Mouse (Mus musculus) ovary, postnatal 14 days (tissue): ENCODE data around the gene Mast3.

Experiments
- DNase-seq: peaks from one replicate; pipeline ENCODE4 v3.0.0; 2022; ENCODE audit warnings: low spot score

Gene Mast3

DNA sequence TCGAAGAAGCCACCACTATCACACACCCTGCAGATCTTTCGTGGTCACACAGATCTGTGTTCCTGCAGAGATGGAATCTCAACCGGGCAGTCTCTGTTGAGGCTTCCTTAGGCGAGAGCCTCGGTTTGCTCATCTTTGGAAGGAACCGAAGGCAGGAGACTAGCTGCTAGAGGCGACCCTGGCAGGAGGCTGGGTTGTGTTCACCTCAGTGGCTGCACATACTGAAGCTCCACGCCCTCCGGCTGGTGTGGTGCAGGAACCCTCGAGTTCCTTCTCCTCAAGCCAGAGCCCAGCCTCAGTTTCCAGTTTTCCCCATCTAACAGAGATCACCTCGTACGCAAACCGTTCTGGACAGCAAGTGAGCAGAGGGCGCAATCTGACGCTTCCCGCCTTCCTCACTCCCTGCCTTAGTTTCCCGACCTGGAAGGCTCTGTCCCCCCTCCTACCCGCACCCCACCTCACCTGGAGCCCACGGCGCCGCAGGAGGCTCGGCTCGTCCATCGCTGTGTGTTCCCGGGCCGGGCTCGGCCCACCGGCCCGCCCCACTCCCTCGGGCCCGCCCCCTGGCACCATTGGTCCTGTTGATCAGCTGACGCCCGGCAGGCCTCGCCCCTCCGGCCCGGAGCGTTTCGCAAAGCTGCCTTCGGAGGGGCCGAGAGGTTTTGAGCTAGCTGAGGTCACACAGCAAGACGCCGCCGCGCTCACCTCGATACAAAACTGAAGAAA, at the start of gene Mast3:
TSS of gene Mast3 (minus strand) at position 574 of the 726 bp plus-strand sequence.
- DNase-seq, result peak; percentile 76

- DNase-seq, result no peak
These were observed 49.0 kb upstream of the Mast3 start for GRCm38 (mm10) chr8:70853863-70854262.

DNA sequence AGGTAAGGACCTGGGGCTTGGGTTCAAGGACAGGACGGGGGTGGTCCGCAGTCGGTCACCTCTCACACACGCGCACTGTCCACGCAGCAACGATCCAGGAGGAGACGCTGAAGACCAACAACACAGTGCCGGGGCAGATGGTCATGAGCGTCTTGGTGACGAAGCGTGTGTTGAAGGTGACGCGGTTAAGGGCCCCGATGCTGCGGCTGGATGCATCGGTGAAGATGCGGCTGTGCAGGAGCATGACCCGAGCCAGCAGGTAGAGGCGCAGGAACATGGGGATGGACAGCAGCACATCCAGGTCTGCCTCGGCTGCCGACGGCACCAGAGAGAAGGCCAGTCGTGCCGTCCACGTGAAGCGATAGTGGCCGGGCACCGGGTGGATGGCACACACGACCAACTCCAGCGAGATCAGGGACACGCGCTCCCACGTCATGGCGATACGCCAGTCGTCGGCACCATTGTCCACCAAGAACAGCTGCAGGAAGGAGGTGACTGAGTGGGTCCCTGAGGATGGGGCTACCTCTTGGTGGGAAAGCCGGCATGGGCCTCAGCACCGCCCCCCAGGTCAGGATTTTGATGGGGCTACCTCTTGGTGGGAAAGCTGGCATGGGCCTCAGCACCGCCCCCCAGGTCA, 47.9 kb upstream of the Mast3 start:
- no peak for DNase-seq

GRCm38 (mm10) chr8:70851837-70852236, 47.0 kb upstream of the Mast3 start:
- DNase-seq, result no peak

DNA sequence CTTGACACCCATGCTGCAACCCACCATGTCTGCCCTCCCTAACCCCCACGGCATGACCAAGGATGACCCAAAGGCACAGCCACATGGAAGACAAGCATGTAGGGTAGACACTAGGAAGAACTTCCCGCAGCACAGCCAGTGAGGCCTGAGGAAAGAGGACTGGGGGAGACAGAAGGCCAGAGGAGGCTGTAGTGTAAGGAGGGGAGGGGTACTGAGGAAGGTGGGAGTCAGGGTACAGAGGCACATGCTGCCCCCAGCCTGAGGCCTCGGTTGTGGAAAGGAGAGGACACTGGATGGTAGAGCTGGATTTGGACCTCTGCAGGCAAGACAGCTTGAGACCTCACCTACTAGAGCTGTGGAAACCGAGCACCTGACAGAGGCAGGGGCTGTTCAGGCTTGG, 46.1 kb upstream of the Mast3 start:
- no peak for DNase-seq

- no peak for DNase-seq
These were observed 45.4 kb upstream of the Mast3 start for GRCm38 (mm10) chr8:70850132-70850845.

DNA sequence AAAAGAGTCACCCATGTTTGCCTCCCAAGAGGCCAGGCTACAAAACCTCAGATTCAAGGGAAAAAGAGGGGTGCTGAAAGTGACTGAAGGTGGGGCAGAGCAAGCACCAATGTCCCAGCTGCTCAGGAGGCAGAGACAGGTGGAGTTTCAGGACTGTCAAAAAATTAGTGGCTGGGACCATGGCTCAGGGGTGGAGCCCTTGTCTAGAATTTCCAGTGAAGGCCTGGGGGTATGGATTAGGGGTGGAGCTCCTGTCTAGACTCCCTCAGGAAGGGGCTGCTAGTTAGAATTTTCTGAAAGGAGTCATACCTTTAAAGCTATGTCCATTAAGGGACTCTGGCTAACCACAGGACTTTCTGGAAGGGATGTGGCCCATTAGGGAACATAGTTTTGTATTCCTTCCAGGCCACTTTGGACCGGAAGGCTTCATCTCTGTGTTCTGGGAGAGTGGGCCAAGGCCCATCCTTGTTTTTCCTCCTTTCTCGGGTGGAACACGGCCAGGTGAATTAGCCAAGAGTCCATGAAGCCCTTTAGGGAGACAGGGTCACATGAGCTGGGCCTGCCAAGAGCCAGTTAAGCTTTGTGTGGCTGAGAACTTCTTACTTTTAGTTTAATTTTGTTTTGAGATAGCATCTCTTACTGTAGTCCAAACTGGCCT, 44.6 kb upstream of the Mast3 start:
- no peak for DNase-seq

- no peak for DNase-seq
These were observed 41.7 kb upstream of the Mast3 start for GRCm38 (mm10) chr8:70846371-70847154.

- no peak for DNase-seq
These were observed 40.3 kb upstream of the Mast3 start for GRCm38 (mm10) chr8:70845108-70845507.

DNA sequence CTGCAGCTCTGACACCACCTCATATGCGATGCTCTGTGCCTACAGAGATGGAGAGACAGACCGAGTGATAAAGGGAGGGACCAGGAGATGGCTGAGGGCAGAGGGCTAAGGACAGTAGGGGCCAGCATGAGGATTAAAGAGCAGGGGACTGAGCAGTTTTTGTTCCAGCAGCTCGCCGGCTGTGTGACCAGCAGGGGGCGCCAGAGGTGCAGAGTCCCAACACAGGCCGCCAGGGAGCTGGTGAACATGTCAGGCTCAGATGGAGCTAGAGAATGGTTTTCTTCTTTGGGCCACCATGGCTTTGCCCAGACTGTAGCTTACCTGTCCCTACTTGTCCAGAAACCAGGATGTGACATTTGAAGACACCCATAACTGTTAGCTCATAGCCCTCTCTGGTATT, 39.7 kb upstream of the Mast3 start:
- peak; percentile 94 for DNase-seq

DNA sequence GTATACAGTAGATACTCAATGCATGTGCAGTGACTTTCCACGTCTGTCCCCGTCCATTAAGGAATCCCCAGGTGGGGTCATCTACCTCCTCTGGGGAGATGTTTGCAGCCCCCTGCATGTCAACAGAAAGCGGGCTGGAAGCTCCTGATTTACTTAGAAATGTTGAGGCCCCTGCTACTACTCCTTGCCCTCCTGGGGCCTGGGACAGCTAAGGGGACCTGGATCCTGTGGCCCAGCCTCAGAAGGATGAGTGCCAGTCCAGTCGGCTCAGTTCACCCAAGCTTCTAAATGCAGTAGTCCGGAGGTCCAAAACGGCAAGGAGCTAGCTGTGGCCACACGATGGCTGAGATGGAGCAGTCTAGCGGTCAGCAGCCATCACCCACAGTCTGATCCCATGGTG, 39.1 kb upstream of the Mast3 start:
- DNase-seq, result no peak

DNA sequence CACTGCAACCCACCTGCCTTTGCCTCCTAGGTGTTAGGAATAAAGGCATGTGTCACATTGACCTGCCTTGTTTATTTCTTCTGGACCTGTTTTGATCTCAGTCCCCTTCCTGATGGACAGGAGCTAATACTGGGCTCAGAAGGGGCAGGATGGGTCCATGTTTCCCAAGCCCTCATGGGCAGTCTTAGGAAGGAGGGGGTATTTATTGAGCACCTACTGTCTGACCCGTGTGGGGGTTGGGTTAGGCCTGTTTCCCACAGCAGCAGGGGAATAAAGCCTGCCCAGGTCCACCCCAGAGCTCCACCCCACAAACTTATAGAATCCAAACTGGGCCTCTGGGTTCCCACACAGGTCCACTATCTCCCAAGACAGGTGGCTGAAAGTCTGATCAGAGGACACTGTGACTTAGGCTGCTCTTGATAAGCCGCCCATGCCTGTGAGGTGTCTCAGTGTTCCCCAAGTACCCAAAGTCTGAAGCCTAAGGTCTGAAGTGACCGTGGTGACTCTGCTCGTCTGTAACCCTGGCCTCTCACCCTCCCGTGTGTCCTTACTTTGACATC, 38.4 kb upstream of the Mast3 start:
- no peak for DNase-seq

DNA sequence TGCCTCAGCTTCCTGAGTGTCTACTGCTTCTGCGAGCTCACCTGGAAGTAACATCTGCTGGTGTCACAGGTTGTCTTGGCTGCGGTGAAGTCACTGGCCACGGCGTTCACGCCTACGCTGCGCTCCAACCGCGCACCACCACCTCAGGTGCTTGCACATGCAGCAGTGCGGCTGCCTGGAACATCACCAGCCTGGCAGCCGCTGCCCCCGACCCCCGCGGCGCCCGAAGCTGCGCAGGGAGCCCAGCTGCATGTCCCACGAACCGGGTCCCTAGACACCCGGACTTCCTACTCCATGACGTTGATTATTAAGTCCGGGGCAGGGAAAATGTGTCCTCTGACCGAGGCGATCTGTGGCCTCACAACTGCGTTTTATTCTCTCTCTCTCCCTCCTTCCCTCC, 37.6 kb upstream of the Mast3 start:
- DNase-seq, result no peak

GRCm38 (mm10) chr8:70841147-70842072, 36.6 kb upstream of the Mast3 start:
- peak; percentile 94 for DNase-seq

DNA sequence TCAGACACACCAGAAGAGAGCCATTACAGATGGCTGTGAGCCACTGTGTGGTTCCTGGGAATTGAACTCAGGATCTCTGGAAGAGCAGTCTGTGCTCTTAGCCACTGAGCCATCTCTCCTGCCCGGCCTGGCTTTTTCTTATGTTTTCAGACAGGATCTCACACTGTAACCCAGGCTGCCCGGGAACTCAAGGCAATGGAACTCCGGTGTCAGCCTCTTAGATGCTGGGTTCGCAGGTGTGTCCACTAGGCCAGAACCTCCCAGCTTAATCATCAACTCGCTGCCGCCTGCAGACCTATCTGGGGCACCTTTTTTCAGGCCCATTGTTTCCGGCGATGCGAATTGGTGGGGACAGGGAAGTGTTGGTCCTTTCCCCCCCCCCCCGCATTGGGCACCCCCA, 35.7 kb upstream of the Mast3 start:
- no peak for DNase-seq

- peak; percentile 92 for DNase-seq
These were observed 34.8 kb upstream of the Mast3 start, which contains the start of gene Arrdc2 for GRCm38 (mm10) chr8:70839408-70840351. Arrdc2 (minus strand) TSS chr8:70839720.

GRCm38 (mm10) chr8:70838654-70839407, 34.0 kb upstream of the Mast3 start:
- no peak for DNase-seq

GRCm38 (mm10) chr8:70836666-70837065, 31.8 kb upstream of the Mast3 start:
- no peak for DNase-seq
